Mouse (Mus musculus) embryonic facial prominence, embryonic 14.5 days (tissue): ENCODE measurements around the gene Eda. TPM values are rescaled to one million over a fixed set of nuclear protein-coding genes. Genes with fewer than 3 reads are reported as not detected.

Experiments
- ATAC-seq: fragments of 200-750 bp; cut with Nextera tagmentation; 2 replicates; pipeline ENCODE4 v1.8.0; 2017; ENCODE audit warnings: low read depth, moderate number of reproducible peaks, moderate TSS enrichment
- DNase-seq: peaks from one replicate; pipeline ENCODE4 v3.0.0-alpha.2; 2015; ENCODE audit warnings: low spot score
- H3K27ac ChIP-seq: fragments of 300-500 bp; sonication (generic); replicated peaks from 2 replicates; pipeline ENCODE4 v1.5.1; 2014; ENCODE audit warnings: low read depth, mild to moderate bottlenecking, low read length, moderate library complexity
- H3K27me3 ChIP-seq: fragments of 300-500 bp; sonication (generic); replicated peaks from 2 replicates; pipeline ENCODE4 v1.6.1; 2014; ENCODE audit warnings: low read length; ENCODE audit not compliant: control insufficient read depth, insufficient read depth
- H3K36me3 ChIP-seq: fragments of 300-500 bp; sonication (generic); 2 replicates; pipeline ENCODE4 v1.6.1; 2014; ENCODE audit warnings: low read length, mixed read lengths; ENCODE audit not compliant: control insufficient read depth, insufficient read depth
- H3K4me1 ChIP-seq: fragments of 300-500 bp; sonication (generic); 2 replicates; pipeline ENCODE4 v1.6.1; 2014; ENCODE audit warnings: antibody characterized with exemption, low read length; ENCODE audit not compliant: control insufficient read depth, insufficient read depth
- H3K4me2 ChIP-seq: fragments of 300-500 bp; sonication (generic); 2 replicates; pipeline ENCODE4 v1.6.1; 2014; ENCODE audit warnings: low read depth, mild to moderate bottlenecking, low read length, moderate library complexity, mixed read lengths
- H3K4me3 ChIP-seq: fragments of 300-500 bp; sonication (generic); 2 replicates; pipeline ENCODE4 v1.5.1; 2014; ENCODE audit warnings: low read depth, mild to moderate bottlenecking, low read length
- H3K9ac ChIP-seq: fragments of 300-500 bp; sonication (generic); 2 replicates; pipeline ENCODE4 v1.6.1; 2014; ENCODE audit warnings: low read depth, mild to moderate bottlenecking, low read length, moderate library complexity, mixed read lengths
- H3K9me3 ChIP-seq: fragments of 300-500 bp; sonication (generic); 2 replicates; pipeline ENCODE4 v1.6.1; 2016; ENCODE audit warnings: low read length; ENCODE audit not compliant: control insufficient read depth
- WGBS: fragments of 180-500 bp; shearing (Covaris S2); extraction: QIAGEN DNeasy Blood & Tissue Kit; methylation state at CpG from one replicate; pipeline ENCODE4 v1.1.7; 2014; 5-methylcytosine and 5-hydroxymethylcytosine counted together
- polyA plus RNA-seq: library from polyadenylated mRNA; unstranded; fragments of >200 nt; fragmentation: Nextera tagmentation; extraction: Ambion mirVana; gene quantifications from 2 replicates; pipeline ENCODE4 v1.2.1, GENCODE M21; 2014

Gene Eda
- polyA plus RNA-seq, 1 experiment from 2014 or later, result 6.3 TPM

DNA sequence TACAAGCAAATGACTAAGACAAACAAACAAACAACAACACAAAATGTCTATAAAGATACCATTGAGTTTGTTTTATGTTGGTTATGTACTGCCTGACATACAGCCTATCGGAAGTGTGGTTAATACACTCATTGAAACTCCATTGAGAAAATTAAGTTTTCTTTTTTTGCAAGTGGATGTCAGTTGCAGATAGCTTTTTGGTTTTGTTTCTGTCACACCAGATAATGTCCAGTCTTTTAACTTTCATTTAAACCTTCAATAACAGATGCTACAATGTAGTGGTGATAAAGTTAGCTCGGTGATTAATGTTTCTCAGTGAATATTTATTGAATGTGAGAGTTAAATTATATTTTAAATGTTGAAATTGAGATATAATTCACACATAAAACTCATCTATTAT lies 23.9 kb downstream of the Eda start:
- Histone ChIP-seq H3K27ac (no peak overlapping the region), H3K9ac (no peak overlapping the region), H3K36me3 (no peaks in the 10 kb centered on the region), H3K4me3 (no peak overlapping the region), H3K27me3 (peaks cover 7% of the 10 kb centered on the region; the same call in 1 of the 2 replicates), H3K4me1 (no peaks in the 10 kb centered on the region), H3K9me3 (no peaks in the 10 kb centered on the region), H3K4me2 (no peak overlapping the region)
- no peak for ATAC-seq
- no peak for DNase-seq
- WGBS, result 93% methylated on average over 2 of the region's 2 CpGs

DNA sequence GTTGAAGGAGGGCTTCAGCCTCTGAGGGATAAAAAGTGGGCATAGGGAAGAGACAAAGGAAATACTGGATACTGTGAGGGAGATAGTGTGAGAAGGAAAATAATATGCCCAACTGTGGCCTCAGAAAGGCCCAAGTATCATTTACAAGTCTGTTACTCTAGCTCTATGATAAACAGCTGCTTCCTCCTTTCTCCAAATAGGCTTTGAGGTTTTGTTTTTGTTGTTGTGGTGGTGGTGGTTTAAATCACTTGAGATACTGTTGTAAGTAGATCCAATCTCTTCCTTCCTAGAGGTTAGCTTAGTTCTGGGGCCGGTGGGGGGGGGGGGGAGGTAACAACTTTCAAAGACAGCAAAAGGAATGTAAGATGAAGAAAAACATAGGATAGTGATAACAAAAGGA lies 143.0 kb downstream of the Eda start:
- 23% methylated on average over 1 of the region's 1 CpGs for WGBS
- H3K27ac ChIP-seq, result no peak overlapping the region
- H3K36me3 ChIP-seq, result no peaks in the 10 kb centered on the region
- no peak overlapping the region for H3K4me2 ChIP-seq
- DNase-seq (no peak), ATAC-seq (no peak)
- no peaks in the 10 kb centered on the region for H3K4me1 ChIP-seq
- H3K9ac ChIP-seq, result no peak overlapping the region
- H3K9me3 ChIP-seq, result no peaks in the 10 kb centered on the region
- H3K4me3 ChIP-seq, result no peak overlapping the region
- H3K27me3 ChIP-seq, result peaks cover 5% of the 10 kb centered on the region

DNA sequence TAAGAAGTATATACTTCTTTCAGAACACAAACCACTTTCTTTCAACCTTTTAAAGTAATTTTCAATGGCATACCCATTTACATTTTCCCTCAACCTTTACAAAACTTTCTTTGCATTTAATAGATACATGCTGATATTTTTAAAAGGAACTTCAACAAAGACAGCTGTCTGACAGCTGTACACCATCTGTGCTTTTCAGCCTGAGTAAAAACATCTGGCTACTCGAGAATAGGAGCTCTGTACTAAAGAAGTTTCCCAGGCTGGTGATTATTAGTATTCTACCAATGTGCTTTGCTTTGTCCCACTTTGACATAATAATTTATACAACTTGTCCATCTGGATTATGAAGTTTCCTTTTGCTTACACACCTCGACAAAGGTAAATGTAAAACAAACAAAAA lies 219.9 kb downstream of the Eda start:
- H3K36me3 ChIP-seq, result no peaks in the 10 kb centered on the region
- no peaks in the 10 kb centered on the region for H3K4me1 ChIP-seq
- ATAC-seq (no peak), DNase-seq (peak; percentile 44)
- no peaks in the 10 kb centered on the region for H3K27me3 ChIP-seq
- H3K9me3 ChIP-seq, result no peaks in the 10 kb centered on the region
- no peak overlapping the region for H3K4me2 ChIP-seq
- 22% methylated on average over 2 of the region's 2 CpGs for WGBS
- H3K27ac ChIP-seq, result no peak overlapping the region
- no peak overlapping the region for H3K9ac ChIP-seq
- no peak overlapping the region for H3K4me3 ChIP-seq

DNA sequence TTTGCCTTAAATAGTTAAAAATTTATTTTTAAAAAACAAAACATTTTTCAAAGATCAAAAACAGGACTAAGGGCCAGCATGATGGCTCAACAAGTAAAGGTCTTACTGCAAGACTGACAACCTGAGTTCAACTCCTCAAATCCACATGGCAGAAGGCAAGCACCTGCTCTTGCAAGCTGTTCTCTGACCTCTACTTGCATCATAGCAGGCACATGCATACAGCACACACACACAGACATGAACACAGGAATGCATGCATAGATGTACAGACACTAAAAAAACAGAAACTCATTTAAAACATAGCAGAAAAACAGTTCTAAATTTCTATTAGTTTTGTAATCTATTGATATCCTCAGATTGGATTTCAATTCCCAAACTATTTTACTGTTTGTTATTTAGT lies 338.2 kb downstream of the Eda start:
- ATAC-seq (no peak), DNase-seq (no peak)
- Histone ChIP-seq H3K9me3 (no peaks in the 10 kb centered on the region), H3K36me3 (no peaks in the 10 kb centered on the region), H3K27me3 (peaks cover 3% of the 10 kb centered on the region; the same call in 1 of the 2 replicates), H3K4me1 (no peaks in the 10 kb centered on the region), H3K4me3 (no peak overlapping the region), H3K9ac (no peak overlapping the region), H3K4me2 (no peak overlapping the region), H3K27ac (no peak overlapping the region)

DNA sequence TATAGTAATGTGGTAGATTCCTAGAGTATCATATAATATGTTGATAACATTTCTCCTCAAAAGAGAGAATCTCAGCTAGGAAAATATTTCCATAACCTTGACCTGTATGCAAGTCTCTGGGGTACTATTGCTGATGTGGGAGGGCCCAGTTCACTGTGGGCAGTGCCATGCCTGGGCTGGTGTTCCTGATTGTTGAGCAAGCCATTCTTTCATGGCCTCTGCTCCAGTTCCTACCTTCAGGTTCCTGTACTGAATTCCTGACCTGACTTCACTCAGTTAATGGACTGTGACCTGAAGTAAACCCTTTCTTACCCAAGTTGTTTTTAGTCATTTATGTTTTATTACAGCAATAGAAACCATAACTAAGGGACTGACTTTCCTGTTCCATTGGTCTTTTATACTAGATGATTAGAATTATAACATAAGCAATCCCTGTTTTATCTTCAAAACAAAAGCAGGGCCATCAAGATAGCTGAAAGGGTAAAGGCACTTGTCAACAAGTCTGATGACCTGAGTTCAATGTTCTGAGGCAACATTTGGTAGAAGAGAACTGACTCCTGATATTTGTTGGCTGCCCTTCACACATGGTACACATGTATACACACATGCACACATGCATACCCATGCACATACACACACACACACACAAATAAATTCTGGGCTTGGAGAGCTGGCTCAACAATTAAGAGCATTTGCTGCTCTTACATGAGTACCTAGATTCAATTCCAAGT lies 338.9 kb downstream of the Eda start:
- Histone ChIP-seq H3K9ac (no peak overlapping the region), H3K4me3 (no peak overlapping the region), H3K4me2 (no peak overlapping the region), H3K27ac (no peak overlapping the region), H3K36me3 (no peaks in the 10 kb centered on the region), H3K9me3 (no peaks in the 10 kb centered on the region), H3K27me3 (peaks cover 3% of the 10 kb centered on the region; the same call in 1 of the 2 replicates), H3K4me1 (no peaks in the 10 kb centered on the region)
- DNase-seq (no peak), ATAC-seq (no peak)

DNA sequence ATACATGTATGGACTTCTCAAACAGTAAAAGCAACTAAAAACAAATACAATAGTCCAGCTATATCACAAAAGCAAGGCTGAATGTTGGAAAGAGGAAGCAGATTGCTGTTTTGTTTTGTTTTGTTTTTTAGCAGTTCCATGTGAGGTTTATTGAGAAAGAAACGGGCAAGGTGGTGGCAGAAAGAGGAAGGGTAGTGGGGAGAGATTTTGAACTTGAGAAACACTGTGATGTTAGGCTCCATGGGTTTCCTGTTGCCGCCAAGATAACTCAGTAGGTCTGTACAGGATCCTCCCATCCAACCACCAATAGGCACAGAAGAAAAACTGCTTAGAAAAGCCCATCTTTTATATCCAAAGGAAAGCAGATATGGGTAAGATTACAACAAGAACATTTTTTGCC lies 365.3 kb downstream of the Eda start:
- H3K9ac ChIP-seq, result no peak overlapping the region
- H3K9me3 ChIP-seq, result no peaks in the 10 kb centered on the region
- no peak overlapping the region for H3K4me3 ChIP-seq
- no peak overlapping the region for H3K4me2 ChIP-seq
- peaks cover 6% of the 10 kb centered on the region; the same call in 1 of the 2 replicates for H3K27me3 ChIP-seq
- no peak for ATAC-seq
- no peak for DNase-seq
- H3K36me3 ChIP-seq, result no peaks in the 10 kb centered on the region
- no peak overlapping the region for H3K27ac ChIP-seq
- WGBS, result 72% methylated on average over 2 of the region's 2 CpGs
- no peaks in the 10 kb centered on the region for H3K4me1 ChIP-seq

DNA sequence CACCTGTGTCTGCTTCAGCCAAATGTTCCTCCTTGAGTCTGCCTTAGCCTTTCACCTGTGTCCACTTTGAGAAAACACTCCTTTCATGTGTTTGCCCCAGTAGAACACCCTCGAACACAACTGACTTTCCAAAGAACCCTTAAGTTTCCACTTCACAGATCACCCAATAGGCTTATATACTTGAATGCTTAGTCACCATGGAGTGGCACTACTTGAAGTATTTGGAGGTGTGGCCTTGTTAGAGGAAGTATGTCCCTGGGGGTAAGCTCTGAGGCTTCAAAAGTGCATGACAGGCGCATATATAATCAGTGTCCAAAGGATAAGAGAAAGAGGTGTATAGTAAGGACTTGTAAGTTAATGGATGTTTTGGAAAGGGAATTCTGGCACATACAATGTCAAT lies 369.0 kb downstream of the Eda start:
- no peak overlapping the region for H3K9ac ChIP-seq
- H3K27me3 ChIP-seq, result peaks cover 13% of the 10 kb centered on the region; the same call in 1 of the 2 replicates
- no peaks in the 10 kb centered on the region for H3K4me1 ChIP-seq
- ATAC-seq (no peak), DNase-seq (no peak)
- no peak overlapping the region for H3K4me3 ChIP-seq
- no peak overlapping the region for H3K4me2 ChIP-seq
- 88% methylated on average over 2 of the region's 2 CpGs for WGBS
- no peaks in the 10 kb centered on the region for H3K36me3 ChIP-seq
- H3K27ac ChIP-seq, result no peak overlapping the region
- no peaks in the 10 kb centered on the region for H3K9me3 ChIP-seq

DNA sequence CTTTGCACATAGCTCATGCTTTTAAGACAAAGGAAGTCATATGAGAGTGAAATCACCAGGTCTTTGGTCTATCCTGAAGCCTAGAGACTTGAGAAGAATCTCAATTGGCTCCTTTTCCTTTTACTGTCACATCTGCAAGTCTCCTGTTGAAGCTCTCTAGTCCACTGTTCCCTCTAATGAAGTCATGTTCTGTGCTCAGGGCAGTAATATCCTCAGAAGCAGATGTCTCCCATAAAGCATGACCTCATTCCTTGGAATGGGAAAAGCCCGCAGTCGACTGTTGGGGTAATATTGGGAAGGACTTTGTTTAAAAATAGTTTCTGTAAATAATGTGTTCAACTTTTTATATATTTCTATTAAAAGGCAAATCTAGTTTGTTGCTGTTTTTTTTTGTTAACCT lies 381.6 kb downstream of the Eda start:
- peak; percentile 10 for DNase-seq
- 76% methylated on average over 2 of the region's 2 CpGs for WGBS
- Histone ChIP-seq H3K4me2 (no peak overlapping the region), H3K36me3 (no peaks in the 10 kb centered on the region), H3K9ac (no peak overlapping the region), H3K4me3 (no peak overlapping the region), H3K27me3 (peaks cover 15% of the 10 kb centered on the region; the same call in 1 of the 2 replicates), H3K27ac (no peak overlapping the region), H3K9me3 (no peaks in the 10 kb centered on the region), H3K4me1 (no peaks in the 10 kb centered on the region)
- no peak for ATAC-seq

DNA sequence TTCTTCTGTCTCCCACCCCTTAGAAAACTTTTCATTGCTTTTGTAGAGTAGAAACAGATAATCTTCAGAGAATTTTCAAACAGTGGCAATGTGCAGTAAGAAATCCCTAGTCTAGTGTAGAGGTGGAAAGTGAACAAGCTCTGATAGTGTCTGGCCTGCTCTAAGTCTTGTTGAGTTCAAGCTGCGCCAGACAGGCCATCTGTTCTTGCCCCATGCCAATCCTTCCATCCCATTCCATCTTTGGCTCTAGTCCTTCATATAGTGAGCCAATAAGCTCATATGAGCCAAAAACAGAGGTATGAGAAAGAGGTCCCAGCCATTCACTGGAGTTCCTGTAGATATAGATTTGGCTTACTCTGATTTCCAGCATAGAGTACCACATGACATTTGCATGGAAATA lies 414.5 kb downstream of the Eda start:
- ATAC-seq (no peak), DNase-seq (no peak)
- Histone ChIP-seq H3K4me1 (no peaks in the 10 kb centered on the region), H3K9me3 (no peaks in the 10 kb centered on the region), H3K9ac (no peak overlapping the region), H3K4me3 (no peak overlapping the region), H3K4me2 (no peak overlapping the region), H3K27me3 (peaks cover 8% of the 10 kb centered on the region; the same call in 1 of the 2 replicates), H3K27ac (no peak overlapping the region), H3K36me3 (no peaks in the 10 kb centered on the region)
- 100% methylated on average over 1 of the region's 1 CpGs for WGBS
